Mouse (Mus musculus) cerebellum, postnatal 36 days (tissue): ENCODE data around the gene Olfr473.
"Not testable (repeated sequence)": the region's sequence is repeated elsewhere in the genome, so short reads cannot be mapped to it uniquely, and the experiment has no call there.

Experiments
- DNase-seq, 2 experiments: peaks; one replicate each; pipeline ENCODE4 v3.0.0; 2021 to 2022; ENCODE audit warnings: mixed read lengths in 2 of 2

Gene Olfr473

GRCm38 (mm10) chr7:107930146-107930545, at the start of gene Olfr473:
Olfr473 (plus strand) TSS chr7:107930446.
- DNase-seq = no peak

- no peak for DNase-seq
These were observed 32.6 kb upstream of the Olfr473 start, which contains the start of gene Olfr472 for GRCm38 (mm10) chr7:107897602-107898001. Olfr472 (plus strand) TSS chr7:107897902.

GRCm38 (mm10) chr7:107952539-107952938, 22.3 kb downstream of the Olfr473 start:
- not testable (repeated sequence) for DNase-seq

GRCm38 (mm10) chr7:107954343-107954742, 24.1 kb downstream of the Olfr473 start, which contains the start of gene Olfr474:
Olfr474 (plus strand) TSS chr7:107954643.
- DNase-seq = no peak

- no peak for DNase-seq
These were observed 34.3 kb downstream of the Olfr473 start, which contains the start of gene Olfr476 for GRCm38 (mm10) chr7:107964503-107964902. Olfr476 (plus strand) TSS chr7:107964803.
